Mouse (Mus musculus): ENCODE measurements around the gene Cdh4.

DNA sequence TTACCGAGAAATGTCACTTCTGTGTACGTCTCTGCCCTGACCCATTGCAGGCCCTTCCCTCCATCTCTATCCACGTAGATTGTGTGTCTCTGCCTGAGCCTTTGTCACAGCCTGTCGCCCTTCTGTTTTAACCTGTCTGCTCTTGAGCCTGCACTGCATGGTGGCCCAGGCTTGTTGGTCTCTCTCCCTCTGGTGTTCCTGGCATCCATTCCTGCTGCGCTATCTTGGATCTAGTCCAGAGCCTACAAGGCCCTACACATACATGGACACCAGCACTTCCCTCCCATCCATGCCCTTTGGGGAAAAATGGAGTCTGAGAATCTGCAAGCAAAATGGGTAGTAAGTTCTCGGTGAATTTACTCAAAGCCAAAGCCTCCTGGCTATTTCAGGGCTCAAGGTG lies 91.0 kb downstream of the Cdh4 start:
- TF ChIP-seq HCFC1 (IDR thresholded peaks at IDR 0.05; ENCODE audit: borderline replicate concordance, insufficient read depth, low read length) (no peak), MAFK (IDR thresholded peaks at IDR 0.05; ENCODE audit: insufficient read depth, low read depth, low read length) (no peak)
